Mouse (Mus musculus) T-helper 2 cell (primary cell): ENCODE results near the gene Slc16a8.

ENCODE experiments used
- in situ Hi-C: fragments of 300-600 bp; cut with MboI, MseI; formaldehyde crosslinking; loops from one replicate; pipeline ENCODE4 v1.15.1; 2025; ENCODE audit warnings: high pct_unique_total_duplicates

Gene Slc16a8

GRCm38 (mm10) chr15:79216191-79216590, 38.4 kb downstream of the Slc16a8 start:
- in situ Hi-C loops = no loop called here

GRCm38 (mm10) chr15:79213591-79213990, 41.0 kb downstream of the Slc16a8 start:
- in situ Hi-C loops = no loop called here

- in situ Hi-C loops = no loop called here
These were observed 41.7 kb downstream of the Slc16a8 start for GRCm38 (mm10) chr15:79212750-79213446.

- in situ Hi-C loops = no loop called here
These were observed 44.2 kb downstream of the Slc16a8 start for GRCm38 (mm10) chr15:79210357-79210756.

GRCm38 (mm10) chr15:79208758-79209439, 45.7 kb downstream of the Slc16a8 start:
- in situ Hi-C loops = no loop called here

GRCm38 (mm10) chr15:79208211-79208610, 46.4 kb downstream of the Slc16a8 start:
- in situ Hi-C loops = no loop called here

GRCm38 (mm10) chr15:79202575-79202974, 52.0 kb downstream of the Slc16a8 start:
- in situ Hi-C loops = no loop called here

- in situ Hi-C loops = no loop called here
These were observed 52.9 kb downstream of the Slc16a8 start for GRCm38 (mm10) chr15:79201491-79202150.
